Mouse (Mus musculus): Measurements from ENCODE around the gene Gli2.

The Gli2 gene

DNA sequence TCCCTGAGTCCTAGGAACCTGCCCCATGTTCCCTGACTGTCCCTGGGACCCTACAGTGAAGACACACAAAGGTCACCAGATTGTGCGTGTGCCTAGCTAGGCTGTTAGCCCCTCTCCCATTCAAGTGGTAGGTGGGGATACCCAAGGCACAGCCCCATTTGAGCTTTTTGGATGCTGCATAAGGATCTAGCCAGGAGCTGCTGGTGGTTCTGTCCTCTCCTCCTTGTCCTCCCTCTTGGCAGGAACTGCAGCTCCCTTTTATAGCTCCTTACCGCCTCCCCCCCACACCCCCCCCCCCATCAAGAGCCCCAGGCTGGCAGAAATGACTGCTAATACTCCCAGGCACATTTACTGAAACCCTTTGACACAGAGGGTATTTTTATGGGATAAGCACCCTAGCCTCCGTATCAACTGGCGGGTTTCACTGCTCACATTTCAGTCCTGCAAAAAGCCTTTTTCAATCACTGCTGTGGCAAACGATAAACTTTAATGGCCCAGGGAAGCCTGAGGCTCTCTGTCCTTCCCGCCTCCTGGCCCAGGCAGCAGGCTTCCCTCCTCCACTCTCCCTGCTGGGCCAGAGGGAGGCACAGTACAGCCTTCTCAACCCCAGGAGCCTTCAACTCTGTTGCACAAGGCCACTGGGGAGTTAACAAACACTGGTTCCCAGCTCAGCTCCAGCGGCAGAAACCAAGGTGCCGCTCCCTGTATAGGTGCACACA lies 151.4 kb downstream of the Gli2 start:
- no peak for DNase-seq (ENCODE audit: low spot score in 2 of 2)

DNA sequence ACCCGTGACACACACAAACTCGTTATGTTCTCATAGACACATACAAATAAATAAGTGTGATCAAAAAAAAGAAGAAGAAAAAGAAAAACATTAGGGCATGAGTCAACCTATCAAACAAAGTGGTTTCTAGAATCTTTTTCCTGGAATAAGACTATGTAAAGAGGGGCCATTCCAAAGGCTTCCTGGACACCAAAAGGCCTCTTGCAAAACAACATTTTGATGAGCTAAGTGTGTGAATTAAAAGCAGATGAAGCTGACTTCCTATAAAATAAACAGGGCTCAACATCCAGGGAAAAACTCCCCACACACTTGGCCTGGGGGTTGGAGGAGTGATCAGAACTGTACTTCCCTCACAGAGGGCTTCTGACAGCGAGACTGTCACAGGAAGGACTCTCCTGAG lies 155.1 kb downstream of the Gli2 start:
- DNase-seq (ENCODE audit: low spot score in 2 of 2), result no peak

DNA sequence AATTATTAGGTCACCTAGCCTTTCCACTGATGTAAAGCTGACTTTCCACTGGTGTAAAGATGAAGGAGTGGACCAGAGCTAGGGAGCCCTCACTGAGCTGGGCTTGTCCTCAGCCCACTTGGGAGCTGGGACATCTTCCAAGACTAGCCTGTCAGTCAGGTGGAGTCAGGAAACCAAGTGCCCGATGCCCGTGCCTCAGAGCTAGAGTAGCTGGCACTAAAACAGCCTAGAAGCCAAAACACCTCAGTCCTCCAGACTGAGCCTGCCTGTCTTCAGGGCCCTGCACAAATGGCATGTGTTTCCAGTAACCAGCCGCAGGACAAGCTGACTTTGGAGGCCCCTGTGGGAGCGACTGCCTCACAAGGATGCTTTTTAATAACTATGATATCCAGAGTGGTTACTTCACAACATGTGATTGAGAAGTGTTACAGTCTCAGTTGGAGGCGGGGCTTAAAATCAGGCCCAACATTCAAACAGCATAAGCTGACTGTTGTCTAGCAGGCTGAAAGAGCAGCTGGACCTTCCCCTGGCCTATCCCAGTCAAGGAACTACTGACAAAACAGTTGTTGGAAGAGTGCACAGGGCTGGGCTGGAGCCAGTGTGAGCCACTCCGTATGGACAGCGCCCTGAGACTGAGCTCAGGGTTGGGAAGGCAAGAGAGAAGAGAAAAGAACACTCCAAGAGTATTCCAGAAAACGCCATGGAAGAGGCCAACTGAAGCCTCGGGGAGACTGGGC lies 158.2 kb downstream of the Gli2 start:
- DNase-seq (ENCODE audit: low spot score in 2 of 2), result no peak

DNA sequence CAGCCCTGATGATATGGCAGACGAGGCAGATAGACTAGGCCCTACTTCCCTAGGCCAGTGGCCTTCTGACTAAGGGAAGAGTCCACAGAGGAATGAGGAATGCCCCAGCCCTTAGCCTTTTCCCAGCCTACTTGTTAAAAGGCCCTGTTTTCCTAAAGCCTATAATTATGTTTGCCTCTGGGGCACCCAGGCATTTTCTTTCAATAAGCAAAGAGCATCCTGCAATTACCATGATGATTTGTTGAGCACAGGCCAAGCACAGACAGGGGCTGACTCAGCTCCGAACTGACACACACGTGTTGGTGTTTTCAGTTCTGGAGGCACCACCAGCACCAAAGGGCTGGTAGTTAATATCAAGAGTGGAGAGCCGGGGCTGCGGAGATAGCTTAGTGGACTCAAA lies 162.0 kb downstream of the Gli2 start:
- no peak for DNase-seq (ENCODE audit: low spot score in 2 of 2)

DNA sequence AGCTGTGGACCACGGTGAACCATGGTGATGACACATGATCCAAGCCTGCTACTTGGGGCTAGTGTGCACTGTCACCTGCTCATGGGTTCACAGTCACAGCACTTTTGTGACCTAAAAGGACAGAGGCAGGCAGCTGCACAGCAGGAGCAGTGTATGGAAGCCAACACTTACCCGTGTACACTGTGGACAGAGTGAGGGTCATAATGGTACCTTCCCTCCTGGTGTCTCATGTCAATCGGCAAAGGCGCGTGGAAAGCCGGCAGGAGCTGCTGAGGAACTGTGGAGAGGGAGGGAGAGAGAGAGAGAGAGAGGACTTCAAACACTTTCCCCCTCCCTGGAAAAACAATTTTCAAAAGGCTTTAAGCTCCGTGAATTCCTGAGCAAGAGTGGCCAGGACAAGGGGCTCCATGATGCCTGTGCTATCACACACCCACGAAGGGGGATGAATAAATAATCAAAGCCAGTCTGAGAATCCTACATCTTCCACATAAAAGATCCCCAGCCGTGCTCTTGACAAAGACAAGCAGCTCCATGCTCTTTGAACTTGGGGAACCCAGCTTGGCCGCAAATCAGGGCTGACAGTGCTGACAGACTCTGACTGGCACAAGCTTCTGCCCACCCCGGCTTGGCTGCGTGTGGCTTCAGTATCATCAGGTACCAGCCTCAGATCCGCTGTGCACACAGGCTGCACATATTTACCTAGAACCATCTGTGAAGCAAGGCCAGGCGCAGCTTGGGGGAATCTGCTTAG lies 163.1 kb downstream of the Gli2 start:
- no peak for DNase-seq (ENCODE audit: low spot score in 2 of 2)

DNA sequence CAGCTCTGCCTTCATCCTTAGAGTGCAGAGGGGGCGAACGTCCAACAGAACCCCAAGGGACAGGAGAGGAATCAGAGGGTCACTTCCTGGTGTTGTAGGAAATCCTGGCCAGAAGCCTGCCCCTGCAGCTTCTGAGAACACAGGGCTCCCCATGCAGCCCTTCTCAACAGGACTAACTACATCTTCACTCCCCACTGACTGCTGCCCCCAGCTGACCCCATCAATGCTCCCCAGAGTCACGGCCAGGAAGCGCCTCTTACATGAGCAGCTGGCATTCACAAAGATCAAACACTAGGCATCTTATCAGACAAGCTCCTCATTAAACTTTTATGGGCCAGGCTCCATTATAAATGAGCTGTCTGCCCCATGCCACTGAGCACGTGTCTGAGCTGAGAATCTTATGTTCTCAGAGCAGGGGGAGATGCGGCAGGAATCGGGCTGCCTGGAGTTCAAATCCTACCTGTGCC lies 172.6 kb downstream of the Gli2 start:
- DNase-seq (ENCODE audit: low spot score in 2 of 2), result no peak

DNA sequence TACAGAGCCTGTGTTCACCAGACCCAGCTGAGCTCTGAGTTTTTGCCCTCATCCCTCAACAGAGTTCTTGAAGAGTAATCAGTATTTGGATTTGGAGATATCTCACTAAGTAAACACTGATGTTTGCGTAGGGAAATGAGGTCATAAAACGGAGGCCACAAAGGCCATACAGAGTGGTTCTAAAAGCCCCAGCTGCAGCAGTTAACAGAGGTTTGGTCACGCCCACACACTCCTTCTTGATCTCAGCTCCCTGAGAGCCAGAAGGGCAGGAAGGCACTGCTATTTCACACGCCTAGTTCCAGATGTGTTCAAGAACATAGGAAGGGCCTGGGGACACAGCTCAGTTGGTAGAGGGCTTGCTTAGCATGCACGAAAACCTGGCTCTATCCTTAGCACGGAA lies 175.1 kb downstream of the Gli2 start:
- no peak for DNase-seq (ENCODE audit: low spot score in 2 of 2)

DNA sequence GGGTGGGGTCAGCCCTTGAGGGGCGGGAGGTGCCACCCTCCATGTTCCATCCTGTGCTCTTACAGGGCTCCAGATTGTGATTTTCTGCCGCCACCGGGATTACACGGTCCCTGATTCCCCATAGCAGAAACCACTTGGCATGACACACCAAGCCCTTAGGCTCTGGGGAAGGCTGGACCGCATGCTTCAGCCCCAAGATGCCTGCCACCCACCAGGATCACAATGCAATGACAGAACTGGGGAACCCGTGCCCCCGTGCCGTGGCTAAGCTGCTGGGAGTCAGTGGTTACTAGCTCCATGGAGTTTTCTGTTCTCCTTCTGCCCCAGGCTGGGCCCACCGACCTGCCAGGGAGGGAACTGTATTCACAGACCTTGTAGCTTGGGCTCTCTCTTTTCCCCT lies 178.2 kb downstream of the Gli2 start:
- DNase-seq (ENCODE audit: low spot score in 2 of 2), result no peak

DNA sequence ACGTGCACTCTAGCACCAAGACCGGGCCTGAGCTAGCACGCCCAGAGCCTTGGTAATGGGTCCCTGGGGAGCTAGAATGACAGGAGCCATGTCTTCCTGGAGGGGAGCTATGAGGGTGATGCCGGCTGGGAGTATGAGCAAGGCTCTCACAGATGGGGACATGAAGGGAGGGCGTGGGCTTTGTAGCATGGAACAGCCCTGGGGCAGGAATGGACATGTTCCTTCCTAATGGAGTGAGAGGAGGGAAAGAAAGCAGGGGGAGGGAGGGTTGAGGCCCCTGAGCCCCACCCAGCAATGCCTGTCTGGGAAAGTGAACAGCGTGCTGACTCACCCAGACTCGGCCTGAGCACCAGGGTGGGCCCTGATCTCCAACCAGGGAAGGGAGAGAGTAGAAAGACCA lies 179.9 kb downstream of the Gli2 start:
- no peak for DNase-seq (ENCODE audit: low spot score in 2 of 2)

DNA sequence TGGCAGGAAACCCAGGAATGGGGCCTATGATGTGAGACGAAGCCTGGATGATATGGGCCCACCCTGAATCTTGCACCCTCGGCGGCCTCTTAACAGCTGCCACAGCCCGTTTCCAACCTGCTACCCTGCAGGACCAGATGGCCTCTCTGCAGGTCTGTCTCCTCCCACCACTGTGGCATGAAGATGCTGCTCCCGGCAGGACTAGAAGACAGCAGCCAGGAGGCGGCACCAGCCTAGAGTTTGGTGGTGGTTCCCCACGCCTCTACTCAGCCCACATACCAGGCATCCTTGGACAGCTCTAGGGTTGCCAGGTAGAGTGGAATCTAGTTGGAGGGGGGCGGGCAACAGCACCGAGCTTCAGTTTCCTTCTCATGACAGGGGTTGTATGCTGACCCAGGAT lies 188.7 kb downstream of the Gli2 start:
- DNase-seq (ENCODE audit: low spot score in 2 of 2), result peak; percentile 21 to 42

DNA sequence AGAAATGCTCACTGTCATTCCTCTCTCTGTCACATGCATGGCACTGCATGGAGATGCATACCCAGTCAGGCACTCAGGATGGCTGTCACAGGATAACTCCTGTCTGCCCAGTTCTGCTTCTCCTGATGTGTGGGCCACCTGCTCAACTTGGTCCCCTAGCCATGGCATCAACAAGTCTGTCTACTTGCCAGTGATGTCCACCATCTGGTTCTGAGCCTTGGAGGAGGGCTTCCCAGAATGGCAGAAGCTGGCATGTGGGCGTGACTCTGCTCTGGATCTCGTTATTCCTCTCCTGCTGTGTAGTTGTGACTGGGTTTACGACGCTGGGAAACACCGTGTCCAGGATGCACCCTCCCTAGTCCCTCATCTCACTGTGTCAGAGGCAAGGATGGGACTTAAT lies 189.4 kb downstream of the Gli2 start:
- DNase-seq (ENCODE audit: low spot score in 2 of 2), result peak in 1 of 2 experiments; percentile 25

DNA sequence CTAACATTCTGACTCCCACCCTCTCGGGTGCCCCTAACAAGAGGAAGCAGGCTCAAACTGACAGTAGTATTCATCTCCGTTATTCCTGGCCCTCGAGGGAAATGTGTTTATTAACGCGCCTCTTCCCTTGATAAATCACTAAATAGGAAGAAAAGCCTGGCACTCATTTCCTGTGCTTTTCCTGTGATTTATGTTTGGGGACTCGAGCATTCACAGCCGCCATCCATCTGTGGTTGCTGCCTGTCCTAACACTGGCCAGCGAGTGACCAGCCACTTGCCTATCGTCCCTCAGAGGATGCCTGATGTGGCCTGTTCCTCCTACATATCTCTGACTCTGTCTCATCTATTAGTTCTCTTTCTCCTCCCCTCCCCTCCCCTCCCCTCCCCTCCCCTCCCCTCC lies 195.3 kb downstream of the Gli2 start:
- no peak for DNase-seq (ENCODE audit: low spot score in 2 of 2)

DNA sequence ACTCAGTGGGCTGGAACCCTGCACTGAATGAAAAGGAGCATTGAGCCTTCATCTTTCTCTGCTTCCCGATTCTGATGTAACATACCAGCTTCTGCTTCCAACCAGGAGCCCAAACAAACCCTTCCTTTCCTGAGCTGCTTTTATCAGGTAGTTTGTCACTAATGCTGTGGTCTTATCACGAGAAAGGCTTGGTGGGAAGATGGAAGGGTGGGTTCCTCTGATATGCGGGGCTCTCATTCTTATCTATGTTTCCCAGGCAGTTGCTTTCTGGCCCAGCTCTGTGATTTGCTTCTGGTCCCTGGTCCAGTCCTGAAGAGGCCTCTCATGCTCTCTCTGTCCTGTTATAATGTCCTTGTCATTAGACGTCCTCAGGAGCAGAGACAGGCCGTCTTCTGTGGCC lies 222.8 kb downstream of the Gli2 start:
- DNase-seq (ENCODE audit: low spot score in 2 of 2), result no peak

DNA sequence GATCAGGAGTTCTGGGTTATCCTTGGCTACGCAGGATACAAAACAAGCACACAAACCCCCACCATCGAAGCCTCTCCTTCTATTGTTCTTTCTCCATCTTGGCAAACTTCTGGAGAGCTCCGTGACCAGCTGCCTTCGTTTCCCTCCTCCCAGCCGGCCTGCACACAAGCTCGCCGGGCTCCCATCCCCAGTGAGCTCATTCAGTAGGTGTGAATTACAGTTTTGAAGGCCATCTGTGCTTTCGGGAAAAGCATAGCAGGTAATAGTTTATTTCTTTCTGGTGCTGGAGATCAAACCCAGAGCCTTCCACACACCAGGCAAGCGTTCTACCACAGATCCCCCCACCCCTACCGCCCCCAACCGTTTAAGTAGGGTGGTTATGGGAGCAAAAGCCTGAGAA lies 226.8 kb downstream of the Gli2 start:
- peak; percentile 17 to 39 for DNase-seq (ENCODE audit: low spot score in 2 of 2)

DNA sequence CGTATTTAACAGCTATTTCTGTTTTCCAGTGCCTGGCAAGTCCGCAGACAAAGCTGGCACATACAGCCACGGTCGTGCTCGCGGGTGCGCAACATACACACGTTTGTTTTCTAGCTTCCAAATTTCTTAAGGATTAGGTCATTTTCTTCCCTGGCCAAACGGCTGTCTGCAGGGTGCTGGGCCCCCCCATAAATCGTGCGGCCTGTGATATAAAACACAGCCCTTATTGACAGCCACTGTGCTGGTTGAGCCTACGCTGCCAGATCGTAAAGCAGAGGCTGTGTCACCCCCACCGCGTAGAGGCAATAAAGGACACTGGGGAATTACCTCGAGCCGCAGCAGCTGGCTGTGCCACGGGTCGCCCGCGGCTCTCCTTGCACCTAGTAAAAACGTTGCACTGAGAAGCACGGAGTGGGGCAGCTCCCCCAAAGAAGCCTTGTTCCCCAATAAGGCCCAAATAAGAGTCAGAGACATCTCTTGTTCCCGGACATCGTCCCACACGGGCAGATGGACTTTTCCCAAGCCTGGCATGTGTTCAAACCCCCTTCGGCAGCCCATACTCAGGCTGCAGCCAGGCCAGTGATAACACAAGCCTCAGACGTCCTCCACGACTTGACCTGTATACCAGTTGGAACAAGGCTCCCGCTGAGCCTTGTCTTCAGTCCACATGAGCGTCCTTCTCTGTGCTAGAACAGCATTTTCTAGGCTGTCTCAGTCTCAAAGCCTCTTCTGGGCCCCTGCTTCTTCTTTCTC lies 227.8 kb downstream of the Gli2 start:
- DNase-seq (ENCODE audit: low spot score in 2 of 2), result peak; percentile 19 to 21

DNA sequence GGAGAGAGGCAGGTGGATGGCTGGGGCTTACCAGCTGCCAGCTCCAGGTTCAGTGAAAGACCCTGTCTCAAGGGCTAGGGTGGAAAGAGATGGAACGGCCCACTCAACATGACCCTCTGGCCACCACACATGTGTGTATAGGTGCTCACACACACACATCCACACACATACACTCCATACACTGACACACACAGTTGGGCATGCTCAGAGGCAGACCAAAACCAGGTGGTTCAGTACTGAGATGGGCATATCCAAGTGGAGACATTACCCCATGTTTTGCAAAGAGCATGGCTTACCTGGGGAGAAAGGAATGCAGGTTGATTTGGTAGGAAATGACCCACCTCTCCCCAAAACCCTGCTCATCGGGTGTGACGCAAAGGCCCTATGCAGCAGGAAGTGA lies 228.4 kb downstream of the Gli2 start:
- DNase-seq (ENCODE audit: low spot score in 2 of 2), result no peak

DNA sequence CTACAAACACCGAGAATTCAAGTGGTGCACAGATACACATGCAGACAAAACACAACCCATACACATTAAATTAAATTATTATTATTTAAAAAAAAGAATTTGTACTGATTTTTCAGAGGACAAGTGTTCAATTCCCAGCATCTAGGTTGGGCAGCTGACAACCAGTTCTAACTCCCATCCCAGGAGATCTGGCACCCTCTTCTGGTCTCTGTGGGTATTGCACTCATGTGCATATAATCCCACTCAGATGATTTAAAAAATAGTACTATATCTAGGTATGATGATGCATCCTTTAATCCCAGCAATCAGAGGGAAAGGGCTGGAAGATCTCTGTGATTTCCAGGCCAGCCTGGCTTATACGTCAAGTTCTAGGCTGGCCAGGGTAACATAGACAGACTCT lies 231.2 kb downstream of the Gli2 start:
- no peak for DNase-seq (ENCODE audit: low spot score in 2 of 2)

DNA sequence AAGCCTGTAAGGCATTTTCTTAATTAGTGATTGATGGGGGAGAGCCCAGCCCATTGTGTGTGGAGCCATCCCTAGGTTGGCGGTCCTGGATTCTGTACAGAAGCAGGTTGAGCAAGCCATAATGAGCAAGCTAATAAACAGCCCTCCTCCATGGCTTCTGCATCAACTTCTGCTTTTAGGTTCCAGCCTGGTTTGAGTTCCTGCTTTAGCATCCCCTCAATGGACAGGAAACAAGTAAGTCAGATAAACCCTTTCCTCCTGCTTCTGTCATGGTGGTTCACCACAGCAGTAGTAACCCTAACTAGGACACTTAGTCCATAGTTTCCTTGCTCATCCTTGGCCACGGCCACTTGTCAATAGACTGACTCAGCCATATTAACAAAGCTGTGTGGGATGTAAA lies 238.4 kb downstream of the Gli2 start:
- DNase-seq (ENCODE audit: low spot score in 2 of 2), result no peak

DNA sequence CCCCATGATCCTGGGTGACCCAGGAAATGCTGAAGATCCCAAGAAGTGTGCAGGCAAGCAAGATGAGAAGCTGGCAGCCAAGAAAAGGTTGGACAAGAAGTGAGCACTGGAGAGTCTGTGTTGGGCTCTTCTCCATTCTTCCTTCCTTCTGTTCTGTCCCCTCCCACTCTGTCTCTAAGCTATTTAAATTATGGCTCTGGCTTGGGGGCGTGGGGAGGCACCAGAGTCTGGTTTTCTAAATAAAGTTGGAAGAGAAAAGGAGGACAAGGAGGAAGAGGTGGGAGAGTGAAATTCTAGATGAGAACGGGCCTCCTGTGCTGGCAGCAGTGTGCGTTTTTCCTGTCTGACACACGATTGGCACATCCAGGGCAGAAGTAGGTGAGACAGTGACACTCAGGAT lies 243.1 kb downstream of the Gli2 start:
- peak; percentile 40 to 66 for DNase-seq (ENCODE audit: low spot score in 2 of 2)

DNA sequence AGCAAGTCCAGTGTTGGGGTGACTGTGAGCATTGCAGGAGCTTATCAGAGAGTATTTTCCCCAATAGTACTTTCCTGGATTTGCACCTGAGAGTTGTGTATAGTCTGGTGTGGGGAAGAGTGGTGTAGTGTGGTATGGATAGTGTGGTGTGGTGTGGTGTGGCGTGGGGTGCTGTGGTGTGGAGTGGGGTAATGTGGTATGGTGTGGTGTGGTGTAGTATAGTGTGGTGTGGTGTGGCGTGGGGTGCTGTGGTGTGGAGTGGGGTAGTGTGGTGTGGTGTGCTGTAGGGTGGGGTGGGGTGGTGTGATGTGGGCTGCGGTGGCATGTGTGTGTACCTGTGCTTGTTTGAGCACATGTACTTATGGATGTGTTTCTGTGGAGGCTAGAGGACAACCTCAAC lies 246.7 kb downstream of the Gli2 start:
- DNase-seq (ENCODE audit: low spot score in 2 of 2), result no peak

DNA sequence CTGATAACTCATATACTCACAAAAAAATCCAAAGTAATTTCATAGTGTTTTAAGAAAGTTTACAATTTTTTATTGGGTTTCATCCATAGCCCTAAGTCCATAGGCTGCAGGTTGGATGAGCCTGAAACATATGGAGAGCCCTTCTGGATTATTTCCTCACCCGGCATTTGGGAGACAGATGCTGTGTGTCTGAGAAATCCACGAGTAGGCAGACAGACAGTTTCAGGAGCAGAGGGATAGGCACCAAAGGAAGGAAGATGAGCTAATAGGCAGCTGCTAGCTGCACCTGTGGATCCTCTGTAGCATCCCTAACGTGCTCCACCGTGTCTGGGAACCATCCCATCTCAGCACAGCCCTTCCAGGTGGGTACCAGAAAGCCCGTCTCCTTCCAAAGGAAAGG lies 251.3 kb downstream of the Gli2 start:
- peak; percentile 17 to 46 for DNase-seq (ENCODE audit: low spot score in 2 of 2)

All from frontal cortex, postnatal 36 days (tissue).